Mouse (Mus musculus): ENCODE measurements around the gene Aspscr1.

Aspscr1 gene

GRCm38 (mm10) chr11:120731858-120732680 is 59.3 kb downstream of the Aspscr1 start, which contains the start of gene Cbr2:
Cbr2 (minus strand) TSS chr11:120732114.
- WGBS = 79% methylated on average over 12 of the region's 12 CpGs

GRCm38 (mm10) chr11:120733521-120733920 is 60.7 kb downstream of the Aspscr1 start:
- 43% methylated on average over 6 of the region's 6 CpGs for WGBS

DNA sequence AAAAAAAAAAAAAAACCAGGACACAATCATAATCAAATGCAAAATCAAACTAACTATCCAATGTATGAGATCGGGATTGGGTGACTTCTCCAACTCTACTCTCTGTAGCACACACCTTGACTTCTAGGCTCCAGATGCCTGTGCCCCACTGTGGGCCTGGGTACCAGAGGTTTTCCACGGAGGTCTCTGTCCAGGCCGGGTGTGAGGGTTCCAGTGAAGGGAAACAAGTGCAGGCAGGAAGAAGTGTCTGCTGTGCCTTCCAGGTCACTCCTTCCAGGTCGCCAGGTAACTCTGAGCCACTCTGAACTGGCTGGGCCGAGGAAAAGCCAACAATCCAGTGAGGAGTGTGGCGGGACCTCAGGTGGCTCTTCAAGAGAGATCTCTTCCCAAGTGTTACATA is 63.7 kb downstream of the Aspscr1 start:
- WGBS = 81% methylated on average over 6 of the region's 6 CpGs

DNA sequence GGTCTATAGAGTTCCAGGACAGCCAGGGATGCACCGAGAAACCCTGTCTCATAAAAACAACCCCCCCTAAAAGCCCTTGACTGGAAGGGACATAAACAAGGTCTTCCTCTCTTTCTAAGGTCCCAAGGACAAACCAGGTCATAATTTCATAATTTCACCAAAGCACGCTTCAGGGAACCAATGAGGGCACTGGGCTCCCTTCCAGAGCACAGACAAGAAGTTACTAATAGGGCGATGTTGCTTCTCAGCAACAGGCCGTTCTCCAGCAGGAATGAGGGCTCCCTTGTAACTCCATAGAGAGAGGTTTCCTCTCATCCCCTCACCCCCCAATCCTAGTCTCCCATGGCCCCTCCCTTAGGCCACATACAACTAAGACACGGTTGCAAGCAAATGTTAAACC is 68.2 kb downstream of the Aspscr1 start:
- 87% methylated on average over 5 of the region's 5 CpGs for WGBS

- WGBS = 76% methylated on average over 7 of the region's 7 CpGs
These were observed 71.4 kb downstream of the Aspscr1 start for GRCm38 (mm10) chr11:120744121-120744701.

GRCm38 (mm10) chr11:120747974-120748373 is 75.2 kb downstream of the Aspscr1 start:
- WGBS = 79% methylated on average over 4 of the region's 4 CpGs

DNA sequence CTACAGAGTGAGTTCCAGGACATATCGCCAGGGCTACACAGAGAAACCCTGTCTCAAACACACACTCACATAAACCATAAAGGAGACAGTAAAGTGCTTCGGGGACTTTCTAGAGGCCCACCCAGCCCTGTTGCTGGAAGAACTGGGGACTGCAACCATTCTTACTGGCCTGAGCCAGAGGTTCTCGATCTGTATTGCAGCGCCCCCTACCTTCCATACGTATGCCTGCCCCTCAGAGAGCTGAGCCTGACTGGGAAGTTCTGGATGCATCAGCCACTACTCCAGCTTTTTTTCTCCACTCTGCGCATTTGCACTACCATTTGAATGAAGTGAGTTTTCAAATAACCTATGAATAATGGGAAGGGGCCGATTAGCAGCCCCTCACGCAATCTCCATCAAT is 76.7 kb downstream of the Aspscr1 start:
- 58% methylated on average over 8 of the region's 8 CpGs for WGBS

- 80% methylated on average over 4 of the region's 4 CpGs for WGBS
These were observed 78.8 kb downstream of the Aspscr1 start for GRCm38 (mm10) chr11:120751606-120752005.
